Mouse (Mus musculus): ENCODE measurements around the gene Hdac9.
"Not testable (repeated sequence)": the region's sequence is repeated elsewhere in the genome, so short reads cannot be mapped to it uniquely, and the experiment has no call there.

The Hdac9 gene

GRCm38 (mm10) chr12:34498331-34498730 is 418.6 kb downstream of the Hdac9 start:
- no peak for DNase-seq (ENCODE audit: low read depth, low spot score)

- DNase-seq (ENCODE audit: low read depth, low spot score), result peak; percentile 4
Measured at GRCm38 (mm10) chr12:34497702-34498101, 419.2 kb downstream of the Hdac9 start.

- DNase-seq (ENCODE audit: low read depth, low spot score), result no peak
Measured at GRCm38 (mm10) chr12:34495940-34496339, 421.0 kb downstream of the Hdac9 start.

- DNase-seq (ENCODE audit: low read depth, low spot score), result no peak
Measured at GRCm38 (mm10) chr12:34489629-34490028, 427.3 kb downstream of the Hdac9 start.

- DNase-seq (ENCODE audit: low read depth, low spot score), result no peak
Measured at GRCm38 (mm10) chr12:34487666-34488065, 429.2 kb downstream of the Hdac9 start.

- no peak for DNase-seq (ENCODE audit: low read depth, low spot score)
Measured at GRCm38 (mm10) chr12:34487021-34487420, 429.9 kb downstream of the Hdac9 start.

- no peak for DNase-seq (ENCODE audit: low read depth, low spot score)
Measured at GRCm38 (mm10) chr12:34486016-34486415, 430.9 kb downstream of the Hdac9 start.

- DNase-seq (ENCODE audit: low read depth, low spot score), result no peak
Measured at GRCm38 (mm10) chr12:34481702-34482101, 435.2 kb downstream of the Hdac9 start.

- no peak for DNase-seq (ENCODE audit: low read depth, low spot score)
Measured at GRCm38 (mm10) chr12:34472949-34473651, 443.8 kb downstream of the Hdac9 start.

GRCm38 (mm10) chr12:34472542-34472941 is 444.4 kb downstream of the Hdac9 start:
- DNase-seq (ENCODE audit: low read depth, low spot score), result no peak

GRCm38 (mm10) chr12:34461728-34462127 is 455.2 kb downstream of the Hdac9 start:
- DNase-seq (ENCODE audit: low read depth, low spot score), result no peak

- no peak for DNase-seq (ENCODE audit: low read depth, low spot score)
Measured at GRCm38 (mm10) chr12:34452643-34453042, 464.3 kb downstream of the Hdac9 start.

GRCm38 (mm10) chr12:34451198-34451597 is 465.7 kb downstream of the Hdac9 start:
- no peak for DNase-seq (ENCODE audit: low read depth, low spot score)

- not testable (repeated sequence) for DNase-seq (ENCODE audit: low read depth, low spot score)
Measured at GRCm38 (mm10) chr12:34444724-34445123, 472.2 kb downstream of the Hdac9 start.

- no peak for DNase-seq (ENCODE audit: low read depth, low spot score)
Measured at GRCm38 (mm10) chr12:34440930-34441329, 476.0 kb downstream of the Hdac9 start.

GRCm38 (mm10) chr12:34432919-34433318 is 484.0 kb downstream of the Hdac9 start:
- DNase-seq (ENCODE audit: low read depth, low spot score), result no peak

- DNase-seq (ENCODE audit: low read depth, low spot score), result no peak
Measured at GRCm38 (mm10) chr12:34432461-34432860, 484.4 kb downstream of the Hdac9 start.

GRCm38 (mm10) chr12:34431832-34432231 is 485.1 kb downstream of the Hdac9 start:
- DNase-seq (ENCODE audit: low read depth, low spot score), result no peak

- no peak for DNase-seq (ENCODE audit: low read depth, low spot score)
Measured at GRCm38 (mm10) chr12:34425468-34425867, 491.4 kb downstream of the Hdac9 start.

GRCm38 (mm10) chr12:34408139-34408538 is 508.8 kb downstream of the Hdac9 start:
- DNase-seq (ENCODE audit: low read depth, low spot score), result no peak

- no peak for DNase-seq (ENCODE audit: low read depth, low spot score)
Measured at GRCm38 (mm10) chr12:34407143-34407542, 509.8 kb downstream of the Hdac9 start.

GRCm38 (mm10) chr12:34402065-34402464 is 514.8 kb downstream of the Hdac9 start:
- no peak for DNase-seq (ENCODE audit: low read depth, low spot score)

GRCm38 (mm10) chr12:34398611-34399010 is 518.3 kb downstream of the Hdac9 start:
- no peak for DNase-seq (ENCODE audit: low read depth, low spot score)

- no peak for DNase-seq (ENCODE audit: low read depth, low spot score)
Measured at GRCm38 (mm10) chr12:34394342-34394741, 522.6 kb downstream of the Hdac9 start.

Data from CD4-positive helper T cell, adult 2 months (primary cell).